Mouse (Mus musculus) cortical plate, adult 2 months (tissue): ENCODE data around the gene Clip4.

Experiments
- CTCF ChIP-seq: fragments of 200-500 bp; IDR thresholded peaks from 2 replicates; pipeline ENCODE4 v1.5.1; 2011; ENCODE audit warnings: mild to moderate bottlenecking, control low read depth, low read length; ENCODE audit not compliant: insufficient read depth; ENCODE audit errors: extremely low read depth
- POLR2A ChIP-seq: fragments of 200-500 bp; IDR thresholded peaks from 2 replicates; pipeline ENCODE4 v1.6.1; 2011; ENCODE audit warnings: mild to moderate bottlenecking, low read length, control low read depth; ENCODE audit not compliant: insufficient read depth; ENCODE audit errors: extremely low read depth

DNA sequence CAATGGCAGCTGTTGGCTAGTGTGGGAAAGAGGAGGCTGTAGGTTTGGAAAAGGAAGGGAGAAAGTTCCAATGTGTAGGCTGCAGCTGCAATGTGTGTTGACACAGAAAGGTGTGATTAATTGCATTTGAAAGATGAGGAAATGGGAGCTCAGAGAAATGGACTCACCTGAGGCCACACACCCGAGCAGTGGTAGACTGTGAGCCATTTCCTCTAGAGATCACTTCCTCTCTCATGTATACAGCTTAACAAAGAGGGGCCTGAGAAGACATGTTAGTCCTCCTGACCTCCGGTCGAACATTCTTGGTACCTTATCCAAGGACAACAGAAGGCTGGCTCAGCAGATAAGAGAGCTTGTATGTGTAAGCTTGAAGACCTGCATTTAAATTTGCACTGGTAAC is 144.9 kb downstream of the Clip4 start:
- TF ChIP-seq CTCF (no peak), POLR2A (no peak)
